Mouse (Mus musculus) cerebellum, adult (tissue): ENCODE results near the gene Mtmr3.

Source experiments
- ATAC-seq: cut with Nextera tagmentation; 2 replicates; pipeline ENCODE4 v1.9.2; 2017; ENCODE audit warnings: mild to moderate bottlenecking, moderate library complexity, mixed read lengths; ENCODE audit not compliant: insufficient number of reproducible peaks, low FRiP score, low TSS enrichment

The Mtmr3 gene

DNA sequence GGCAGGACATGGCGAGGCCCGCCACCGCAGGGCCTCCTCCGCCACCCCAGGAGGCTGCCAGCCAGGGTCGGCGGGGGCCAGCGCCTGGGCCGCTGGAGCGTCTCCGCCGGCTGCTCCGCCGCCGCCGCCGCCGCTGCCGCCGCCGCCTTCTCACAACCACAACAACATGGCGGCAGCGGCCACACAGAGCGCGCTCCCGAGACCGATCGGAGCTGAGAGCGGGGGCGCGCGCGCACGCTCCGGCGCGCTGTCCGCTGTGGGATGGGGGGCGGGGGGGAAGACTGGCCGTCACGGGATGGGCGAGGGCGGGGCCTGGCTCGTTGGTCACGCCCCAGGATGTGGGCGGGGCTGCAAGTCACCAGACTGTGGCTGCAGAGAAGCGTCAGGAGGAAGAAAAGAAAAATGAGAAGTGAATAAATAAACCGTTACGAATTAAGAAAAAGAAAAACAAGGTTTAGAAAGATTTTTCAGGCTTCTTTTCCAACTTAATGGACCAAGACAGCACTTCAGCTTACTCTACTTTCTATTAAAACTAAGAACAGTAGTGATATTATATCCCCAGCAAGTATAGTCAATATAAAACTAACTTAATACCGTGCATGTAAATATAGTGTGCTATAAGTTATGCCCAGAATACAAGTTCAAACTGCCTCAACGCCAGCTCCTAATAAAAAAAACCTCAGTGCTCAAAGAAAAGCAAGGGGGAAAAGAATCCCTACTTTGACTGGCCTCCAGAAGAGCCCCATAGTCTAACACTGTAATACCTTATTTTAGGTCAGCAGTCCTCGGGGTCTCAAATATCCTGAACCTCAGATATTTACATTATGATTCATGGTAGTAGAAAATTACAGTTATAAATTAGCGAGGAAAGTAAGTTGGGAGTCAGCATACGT lies at the start of gene Mtmr3:
TSS of gene Mtmr3 (minus strand) at position 256 of the 893 bp plus-strand sequence.
- ATAC-seq: peak; percentile 84

DNA sequence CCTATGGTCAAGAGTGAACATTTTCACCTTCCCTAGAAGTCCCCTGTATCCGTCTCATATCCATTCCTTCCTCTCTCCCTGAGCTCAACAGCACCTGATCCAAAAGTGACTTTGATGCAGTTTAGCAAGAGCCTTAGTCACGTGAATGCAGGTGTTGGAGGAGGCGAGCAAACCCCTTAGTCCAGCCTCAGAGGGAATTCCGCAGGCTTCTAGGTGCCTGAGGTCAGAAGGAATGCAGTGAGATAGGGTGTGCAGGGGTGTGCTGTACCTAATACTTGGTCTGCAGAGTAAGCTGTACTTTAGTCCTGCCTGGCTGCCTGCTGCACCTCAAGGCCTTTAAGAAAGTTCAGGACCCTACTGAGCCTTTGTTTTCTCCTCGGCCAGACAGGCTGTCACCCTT lies 49.1 kb upstream of the Mtmr3 start:
- no peak for ATAC-seq

DNA sequence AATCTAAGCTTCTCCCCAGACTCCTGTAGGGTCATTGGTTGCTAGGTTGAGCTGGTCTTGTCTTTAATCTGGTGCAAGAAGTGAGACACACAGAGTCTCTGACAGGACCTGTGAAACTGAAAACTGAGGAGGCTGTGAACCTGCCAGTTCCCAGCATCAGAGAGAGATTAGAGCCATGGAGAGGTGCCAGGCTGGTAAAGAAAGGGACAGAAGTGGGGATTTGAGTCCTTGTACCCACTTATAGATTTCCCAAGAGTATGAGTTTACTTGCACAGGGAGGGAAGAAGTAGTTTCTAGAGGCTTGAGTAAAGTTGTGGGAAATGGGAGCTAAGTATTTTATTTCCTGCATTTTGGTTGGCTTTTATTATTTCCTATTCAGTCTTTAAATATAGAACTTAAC lies 46.5 kb upstream of the Mtmr3 start:
- no peak for ATAC-seq

DNA sequence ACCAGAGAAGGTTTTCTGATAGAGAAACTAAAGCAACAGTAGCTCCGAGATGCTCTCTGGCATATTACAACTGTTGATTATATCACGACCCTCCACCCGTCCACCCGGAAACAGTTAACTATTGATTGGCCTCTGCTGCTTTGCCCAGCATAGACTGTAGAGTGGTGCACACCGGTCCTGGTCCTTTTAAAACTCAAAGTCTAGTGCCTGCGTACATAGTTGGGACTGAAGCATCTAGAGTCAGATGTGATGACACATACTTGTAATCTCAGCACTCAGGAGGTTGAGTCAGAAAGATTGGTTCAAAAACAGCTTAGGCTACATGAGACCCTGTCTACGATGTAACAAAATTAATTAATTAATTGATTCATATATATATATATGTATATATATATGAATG lies 43.6 kb upstream of the Mtmr3 start:
- no peak for ATAC-seq

DNA sequence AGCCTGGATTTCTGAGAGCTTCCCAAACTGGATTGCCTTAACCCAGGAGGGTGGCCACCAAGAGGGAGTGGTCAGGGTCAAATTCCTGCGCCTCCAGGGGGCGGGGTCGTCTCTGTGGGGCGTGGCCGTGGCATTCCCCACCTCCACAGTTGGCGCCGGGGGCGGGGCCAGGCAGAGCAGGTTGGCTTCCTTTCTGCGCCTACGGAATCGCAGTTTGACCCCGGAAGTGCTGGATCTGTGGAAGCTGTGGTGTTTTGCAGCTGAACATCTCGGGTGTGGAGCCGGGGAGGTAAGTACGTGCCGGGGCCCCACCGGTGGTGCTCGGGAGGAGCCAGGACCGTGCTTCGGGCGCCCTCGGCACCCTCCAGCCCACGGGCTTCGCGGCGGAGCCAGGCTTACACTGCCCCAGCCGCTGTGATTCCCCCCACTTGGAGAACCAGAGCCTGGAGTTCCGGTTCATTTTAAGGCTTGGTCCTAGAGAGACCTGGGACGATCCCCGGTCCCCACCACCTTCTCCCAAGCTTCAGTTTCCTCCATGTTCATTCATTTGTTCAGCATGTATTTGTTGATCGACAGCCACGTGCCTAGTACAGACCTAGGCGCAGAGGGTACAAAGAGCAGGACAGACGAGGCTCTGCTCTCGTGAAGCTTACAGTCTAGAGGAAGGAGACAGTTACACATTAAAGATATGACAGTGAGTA lies 43.0 kb upstream of the Mtmr3 start, which contains the start of gene Ascc2:
TSS of gene Ascc2 (plus strand) at position 214 of the 701 bp plus-strand sequence.
- ATAC-seq: peak; percentile 82

DNA sequence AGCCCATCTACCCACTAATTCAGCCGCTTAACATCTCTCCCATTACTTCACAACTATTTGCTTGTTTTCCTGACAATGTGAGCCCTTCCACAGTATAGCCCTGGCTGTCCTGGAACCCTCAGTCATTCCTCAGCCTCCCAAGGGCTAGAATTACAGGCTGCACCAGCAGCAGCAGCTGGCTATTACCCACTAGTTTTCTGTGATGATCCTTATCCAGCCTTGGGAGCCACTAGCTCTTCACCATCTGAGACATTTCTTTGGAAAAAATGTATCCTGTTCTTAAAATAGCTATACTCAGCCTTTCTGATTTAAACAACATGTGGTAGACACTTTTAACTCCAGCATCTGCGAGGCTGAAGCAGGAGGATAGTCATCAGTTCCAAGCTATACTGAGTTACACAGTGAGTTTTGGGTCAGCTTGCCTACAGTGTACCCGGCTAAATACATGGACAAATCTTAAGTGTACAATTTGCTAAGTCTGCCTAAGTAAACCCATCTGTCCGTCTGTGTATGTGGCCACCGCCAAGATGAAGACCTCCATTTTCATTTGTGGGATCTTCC lies 42.2 kb upstream of the Mtmr3 start:
- ATAC-seq: no peak

DNA sequence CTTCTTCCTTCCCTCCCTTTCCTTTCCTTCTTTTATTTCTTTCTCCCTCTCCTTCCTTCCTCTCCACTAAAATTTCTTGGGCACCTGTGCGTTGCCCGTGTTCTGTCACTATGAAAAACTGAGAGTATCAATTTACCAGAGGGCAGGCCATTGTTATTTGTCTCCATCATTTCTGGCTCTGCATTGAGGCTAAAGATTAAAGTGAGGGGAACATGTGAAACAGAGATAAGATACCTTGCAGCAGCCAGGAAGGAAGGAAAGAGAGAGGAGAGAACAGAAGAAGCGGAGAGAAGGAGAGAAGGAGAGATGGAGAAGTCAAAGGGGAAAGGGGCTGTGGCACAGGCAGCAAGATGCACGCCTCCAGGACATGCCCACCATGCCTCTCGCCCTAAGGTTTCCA lies 39.7 kb upstream of the Mtmr3 start:
- no peak for ATAC-seq

DNA sequence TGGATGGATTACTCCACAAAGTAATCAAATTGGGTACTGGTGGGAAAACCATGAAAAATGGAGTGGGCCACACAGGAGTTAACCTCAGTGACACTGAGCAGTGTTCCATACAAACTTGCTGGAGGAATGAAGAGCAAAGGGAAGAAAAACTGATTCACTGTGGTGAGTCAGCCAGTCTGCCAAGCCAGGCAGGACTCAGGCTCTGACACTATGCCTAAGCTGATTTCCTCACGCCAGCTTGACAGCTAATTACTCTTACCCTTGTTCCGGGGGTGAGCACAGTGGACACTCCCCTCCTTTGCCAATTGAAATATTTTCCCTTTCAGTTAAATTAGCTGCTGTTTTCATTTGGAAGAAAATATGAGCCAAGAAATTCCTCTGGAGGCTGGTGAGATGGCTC lies 38.8 kb upstream of the Mtmr3 start:
- no peak for ATAC-seq

DNA sequence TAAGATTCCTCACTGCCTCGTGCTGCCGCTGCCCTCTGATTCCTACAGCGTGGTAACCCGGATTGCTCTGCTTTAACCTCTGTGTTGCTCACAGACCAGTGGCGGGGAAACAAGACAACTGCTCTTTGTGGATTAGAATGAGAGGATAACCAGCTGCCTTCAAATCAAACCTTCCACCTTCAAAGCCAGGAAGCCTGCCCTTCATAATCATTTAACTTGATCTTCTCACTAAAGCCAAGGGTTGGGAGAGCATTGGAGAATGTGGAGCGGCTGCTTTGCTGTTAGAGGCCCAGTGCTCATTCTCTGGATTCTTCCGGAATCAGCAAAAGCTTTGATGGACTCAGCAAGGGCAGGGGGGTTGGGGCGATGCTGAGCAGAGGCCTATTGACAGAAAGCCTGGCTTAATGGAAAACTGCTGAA lies 35.2 kb upstream of the Mtmr3 start:
- ATAC-seq: no peak

DNA sequence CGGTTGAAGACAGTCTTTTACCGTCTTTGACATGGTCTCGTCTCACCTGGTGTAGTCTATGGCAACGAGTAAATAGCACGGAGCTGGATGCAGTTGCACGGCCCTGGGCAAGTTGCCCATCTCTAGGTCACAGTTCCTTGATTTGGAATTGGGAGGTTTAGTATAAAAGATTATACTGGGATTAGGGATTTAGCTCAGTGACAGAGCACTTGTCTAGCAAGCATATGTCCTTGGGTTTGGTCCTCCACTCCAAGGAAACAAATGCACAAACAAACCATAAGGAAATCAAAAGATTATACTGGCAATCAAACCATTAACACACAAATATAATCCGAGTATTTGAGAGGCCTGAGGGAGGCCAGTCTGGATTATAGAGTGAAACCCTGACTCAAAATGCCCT lies 33.0 kb upstream of the Mtmr3 start:
- no peak for ATAC-seq

DNA sequence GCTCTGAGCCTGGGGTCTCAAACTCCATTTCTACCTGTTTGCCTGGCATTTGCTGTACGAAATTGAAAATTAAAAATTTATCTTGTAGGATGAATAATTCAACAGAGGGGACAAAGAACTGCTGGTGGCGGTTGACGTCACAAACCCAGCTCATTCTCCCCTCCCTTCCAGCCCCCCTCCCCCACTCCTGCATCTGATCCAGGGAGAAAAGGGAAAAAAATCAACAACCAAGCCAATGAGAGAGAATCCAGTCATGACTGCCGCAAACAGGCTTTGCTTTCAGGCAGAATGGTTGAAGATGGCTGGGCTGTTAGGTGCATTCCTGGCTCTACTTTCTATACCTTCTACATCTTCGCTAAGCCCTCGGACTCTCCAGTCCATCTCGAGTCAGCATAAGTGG lies 31.3 kb upstream of the Mtmr3 start:
- ATAC-seq: no peak

DNA sequence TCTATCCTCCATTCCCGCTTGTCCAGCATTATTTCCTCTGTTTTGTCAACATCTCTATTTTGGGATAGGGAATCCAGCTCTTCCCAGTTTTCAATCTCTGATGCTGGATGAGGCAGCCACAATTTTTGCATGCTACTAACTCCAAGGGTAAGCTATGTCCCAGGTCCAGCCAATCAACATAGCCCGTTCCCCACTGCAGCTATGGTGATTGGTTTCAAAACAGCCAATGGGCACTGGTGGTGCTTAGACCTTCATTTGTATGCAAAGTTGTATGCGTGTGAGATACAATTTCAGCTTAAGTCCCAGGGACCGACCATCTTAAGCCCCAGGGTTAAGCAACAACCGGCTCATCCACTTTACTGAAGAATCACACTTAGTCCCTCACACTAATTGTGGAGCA lies 28.3 kb upstream of the Mtmr3 start:
- no peak for ATAC-seq

DNA sequence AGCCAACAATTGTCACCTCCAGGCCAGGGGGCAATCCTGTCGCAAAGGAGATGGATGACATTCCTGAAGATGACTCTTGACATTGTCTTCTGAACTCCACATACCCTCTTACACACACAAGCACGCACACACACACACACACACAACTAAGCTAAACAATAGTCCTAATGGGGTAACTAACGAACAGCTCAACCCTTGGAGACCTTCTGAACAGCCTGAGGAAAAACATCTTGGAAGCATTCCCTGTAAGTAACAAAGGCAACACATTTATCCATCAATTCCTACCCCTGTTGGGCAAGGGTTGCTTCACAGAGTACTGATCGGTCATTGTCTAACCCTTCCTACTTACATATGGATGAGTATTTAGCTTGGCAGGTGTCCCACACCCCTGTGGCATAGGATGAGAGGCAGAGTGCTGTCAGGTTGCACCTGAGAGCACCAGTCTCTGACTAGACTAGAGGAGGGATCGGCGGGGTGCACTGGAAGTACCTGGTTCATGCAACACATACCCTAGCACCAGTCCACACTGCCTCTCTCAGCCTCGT lies 27.9 kb upstream of the Mtmr3 start:
- ATAC-seq: no peak

DNA sequence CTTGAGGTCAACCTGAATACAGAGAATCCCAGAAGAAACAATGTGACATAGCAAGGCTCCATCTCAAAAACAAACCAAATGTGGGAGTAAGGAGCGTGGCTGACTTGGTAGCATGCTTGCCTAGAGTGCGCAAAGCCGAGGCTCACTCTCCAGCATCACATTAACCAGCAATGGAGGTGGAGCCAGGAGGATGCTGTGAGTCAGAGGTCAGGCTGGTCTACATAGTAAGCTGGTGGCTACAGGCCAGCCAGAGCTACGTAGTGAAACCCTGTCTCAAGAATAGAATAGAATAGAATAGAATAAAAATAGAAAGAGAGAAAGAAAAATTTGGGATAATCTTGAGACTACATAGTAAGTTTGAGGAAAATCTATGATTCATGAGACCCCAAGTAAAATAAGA lies 27.2 kb upstream of the Mtmr3 start:
- ATAC-seq: no peak

DNA sequence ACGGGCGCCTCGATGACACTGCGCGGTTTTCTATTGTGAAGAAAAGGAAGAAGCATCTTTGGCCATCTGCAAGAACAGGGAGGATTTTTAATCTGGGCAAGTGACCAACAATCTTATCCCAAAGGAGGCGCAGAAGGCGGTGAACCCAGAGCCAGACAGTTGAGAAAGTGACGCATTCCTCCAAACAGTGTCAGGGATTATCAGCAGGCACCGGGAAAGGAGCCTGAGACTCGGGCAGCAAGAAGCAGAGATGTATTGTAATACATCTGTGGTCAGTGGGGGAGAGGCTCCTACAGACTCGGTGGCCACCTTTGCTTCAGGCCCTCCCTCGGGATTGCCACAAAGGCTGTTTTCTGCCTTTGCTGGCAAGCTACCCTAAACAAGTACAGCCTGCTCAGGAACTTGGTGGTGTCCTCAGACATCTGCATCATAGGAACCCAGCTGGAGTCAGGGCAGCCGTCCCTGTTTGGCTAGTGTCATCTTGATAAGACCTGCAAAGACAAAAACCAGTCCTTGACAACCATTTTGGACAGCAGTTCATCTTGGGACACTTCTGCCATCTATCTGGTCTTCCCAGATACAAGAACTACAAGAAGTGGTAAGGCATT lies 25.9 kb upstream of the Mtmr3 start:
- no peak for ATAC-seq

DNA sequence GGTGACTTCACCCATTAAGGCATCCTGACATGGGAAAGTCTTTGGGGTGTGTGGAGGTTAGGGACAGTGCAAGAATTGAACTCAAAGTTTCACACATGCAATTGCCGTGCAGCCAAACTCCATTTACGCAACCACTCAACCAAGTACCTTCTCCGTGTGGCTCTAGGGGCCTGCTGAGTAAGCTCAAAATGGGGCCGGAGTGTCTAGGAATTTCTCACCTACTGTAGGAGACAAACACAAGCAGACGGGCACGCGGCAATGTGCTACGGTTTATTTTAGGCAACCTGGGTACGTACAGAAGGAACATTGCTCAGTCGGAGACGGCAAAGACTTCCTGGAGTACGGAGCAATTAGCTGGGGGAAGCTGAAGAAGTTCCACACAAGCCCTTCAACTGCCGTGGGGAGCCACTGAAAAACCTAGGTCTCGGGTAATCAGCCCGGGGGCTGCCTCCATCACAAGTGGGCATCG lies 25.4 kb upstream of the Mtmr3 start, which contains the start of gene Gm11032:
TSS of gene Gm11032 (plus strand) at position 51 of the 469 bp plus-strand sequence.
- ATAC-seq: no peak

DNA sequence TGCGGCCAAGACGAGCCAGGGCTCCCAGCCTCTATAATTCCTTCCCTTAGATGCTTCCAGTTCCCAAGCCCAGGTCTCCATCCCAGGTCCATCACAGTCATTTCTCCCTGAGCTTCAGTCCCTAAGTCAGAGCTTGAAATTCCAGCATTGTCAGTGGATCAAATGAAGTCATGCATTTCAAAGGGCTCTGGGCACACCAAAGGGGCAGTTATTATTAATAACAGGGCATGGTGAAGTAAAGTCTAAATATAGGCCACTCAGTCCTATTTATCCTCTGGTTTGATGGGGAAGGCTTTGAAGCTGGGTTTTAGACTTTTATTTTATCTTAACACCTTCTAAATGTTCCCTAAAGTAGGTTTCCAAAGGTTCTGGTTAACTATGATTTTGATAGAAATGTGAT lies 17.2 kb upstream of the Mtmr3 start:
- no peak for ATAC-seq

DNA sequence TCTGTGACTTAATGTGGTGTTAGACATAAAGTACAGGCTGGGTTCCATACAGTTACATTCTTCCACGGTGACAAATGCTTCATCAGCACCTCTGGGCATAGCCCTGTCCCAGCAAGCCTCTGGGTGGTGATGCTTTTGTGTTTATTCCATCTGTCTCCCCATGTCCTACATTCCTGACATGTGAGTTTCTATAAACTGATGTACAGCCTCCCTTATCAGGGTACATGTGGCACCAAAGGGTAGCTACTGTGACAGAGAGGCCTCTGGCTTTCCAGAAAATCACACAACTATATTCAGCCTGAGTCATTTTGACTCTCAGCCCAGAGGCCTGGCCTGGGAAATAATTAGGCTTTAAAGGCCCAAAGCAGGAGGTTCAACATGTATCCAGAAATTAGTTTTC lies 11.9 kb upstream of the Mtmr3 start:
- no peak for ATAC-seq

DNA sequence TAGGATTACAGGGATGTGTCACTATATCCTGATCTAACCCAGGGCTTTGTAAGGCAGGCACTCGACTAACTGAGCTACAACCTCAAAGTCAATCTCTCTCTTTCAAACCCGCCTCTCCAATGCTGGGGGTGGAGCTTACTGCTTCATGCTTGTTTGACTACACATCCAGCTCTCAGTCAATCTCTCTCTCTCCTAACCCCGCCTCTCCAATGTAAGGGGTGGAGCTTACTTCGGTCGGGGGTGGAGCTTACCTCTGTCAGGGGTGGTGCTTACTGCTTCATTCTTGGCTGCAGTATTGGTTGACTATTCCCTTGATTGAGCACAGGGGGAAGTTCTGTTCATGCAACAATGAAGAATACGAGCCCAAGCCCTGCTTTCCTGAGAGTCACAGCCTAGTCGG lies 10.8 kb upstream of the Mtmr3 start:
- no peak for ATAC-seq

DNA sequence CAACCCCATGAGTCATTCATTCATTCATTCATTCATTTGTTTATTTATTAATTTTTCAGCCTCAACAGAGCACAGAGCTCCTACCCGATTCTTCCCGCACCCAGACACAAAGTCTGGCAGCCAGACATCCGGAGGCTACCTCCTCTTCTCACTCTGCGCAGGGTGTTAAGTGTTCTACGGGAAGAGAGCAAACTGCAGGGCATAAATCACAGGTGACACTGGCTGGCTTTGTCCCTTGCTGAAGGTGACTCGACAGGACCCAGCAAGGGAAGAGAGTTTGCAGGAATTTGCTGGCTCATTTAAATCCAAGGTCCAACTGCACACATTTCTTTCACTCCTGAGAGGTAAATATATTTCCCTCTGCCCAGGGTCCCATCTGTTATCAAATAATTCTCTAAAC lies 9.8 kb upstream of the Mtmr3 start:
- ATAC-seq: no peak
